Mouse (Mus musculus) liver, embryonic 12.5 days (tissue): ENCODE data around the gene Lclat1. TPM values are rescaled to one million over a fixed set of nuclear protein-coding genes. Genes with fewer than 3 reads are reported as not detected.
"Not testable (repeated sequence)": the region's sequence is repeated elsewhere in the genome, so short reads cannot be mapped to it uniquely, and the experiment has no call there.

ENCODE experiments used
- ATAC-seq: fragments of 200-750 bp; cut with Nextera tagmentation; 2 replicates; pipeline ENCODE4 v1.8.0; 2017; ENCODE audit warnings: moderate number of reproducible peaks, mild to moderate bottlenecking, moderate library complexity
- H3K27ac ChIP-seq: fragments of 300-500 bp; sonication (generic); 2 replicates; pipeline ENCODE4 v1.5.1; 2016; ENCODE audit warnings: mild to moderate bottlenecking
- H3K27me3 ChIP-seq: fragments of 300-500 bp; sonication (generic); replicated peaks from 2 replicates; pipeline ENCODE4 v1.6.1; 2016; ENCODE audit warnings: mild to moderate bottlenecking, moderate library complexity
- H3K36me3 ChIP-seq: fragments of 300-500 bp; sonication (generic); 2 replicates; pipeline ENCODE4 v1.6.1; 2016; ENCODE audit warnings: mild to moderate bottlenecking, moderate library complexity
- H3K4me1 ChIP-seq: fragments of 300-500 bp; sonication (generic); 2 replicates; pipeline ENCODE4 v1.6.1; 2016
- H3K4me2 ChIP-seq: fragments of 300-500 bp; sonication (generic); 2 replicates; pipeline ENCODE4 v1.6.1; 2016; ENCODE audit warnings: mild to moderate bottlenecking, moderate library complexity
- H3K4me3 ChIP-seq: fragments of 300-500 bp; sonication (generic); 2 replicates; pipeline ENCODE4 v1.5.1; 2016; ENCODE audit warnings: mild to moderate bottlenecking, moderate library complexity
- H3K9ac ChIP-seq: fragments of 300-500 bp; sonication (generic); 2 replicates; pipeline ENCODE4 v1.6.1; 2016; ENCODE audit warnings: mild to moderate bottlenecking, moderate library complexity
- H3K9me3 ChIP-seq: fragments of 300-500 bp; sonication (generic); replicated peaks from 2 replicates; pipeline ENCODE4 v1.6.1; 2016; ENCODE audit warnings: mild to moderate bottlenecking, moderate library complexity
- WGBS: fragments of 180-500 bp; shearing (Covaris S2); methylation state at CpG from one replicate; pipeline ENCODE4 v1.1.7; 2016; ENCODE audit not compliant: insufficient replicate concordance; 5-methylcytosine and 5-hydroxymethylcytosine counted together
- polyA plus RNA-seq: library from polyadenylated mRNA; unstranded; fragments of >200 nt; fragmentation: Nextera tagmentation; extraction: Ambion mirVana; gene quantifications from 2 replicates; pipeline ENCODE4 v1.2.1, GENCODE M21; 2016

Gene Lclat1
- polyA plus RNA-seq, 1 experiment from 2014 or later = 4.5 TPM

GRCm38 (mm10) chr17:73277770-73278169 is 170.0 kb downstream of the Lclat1 start:
- Histone ChIP-seq H3K9ac (no peak overlapping the region), H3K9me3 (no peaks in the 10 kb centered on the region), H3K27me3 (no peaks in the 10 kb centered on the region), H3K4me1 (no peaks in the 10 kb centered on the region), H3K27ac (no peak overlapping the region), H3K4me3 (no peak overlapping the region), H3K4me2 (no peak overlapping the region), H3K36me3 (no peaks in the 10 kb centered on the region)
- no peak for ATAC-seq
- 77% methylated on average over 4 of the region's 4 CpGs for WGBS

GRCm38 (mm10) chr17:73282702-73283101 is 174.9 kb downstream of the Lclat1 start:
- not testable (repeated sequence) for H3K4me3 ChIP-seq, H3K36me3 ChIP-seq, H3K4me1 ChIP-seq, H3K9me3 ChIP-seq, H3K9ac ChIP-seq, ATAC-seq, H3K27ac ChIP-seq, H3K4me2 ChIP-seq, H3K27me3 ChIP-seq
- WGBS = 28% methylated on average over 6 of the region's 6 CpGs

- H3K4me2 ChIP-seq = no peak overlapping the region
- H3K9me3 ChIP-seq = no peaks in the 10 kb centered on the region
- H3K4me1 ChIP-seq = no peaks in the 10 kb centered on the region
- H3K27ac ChIP-seq = no peak overlapping the region
- H3K36me3 ChIP-seq = no peaks in the 10 kb centered on the region
- no peak overlapping the region for H3K9ac ChIP-seq
- H3K4me3 ChIP-seq = no peak overlapping the region
- WGBS = 37% methylated on average over 2 of the region's 2 CpGs
- H3K27me3 ChIP-seq = no peaks in the 10 kb centered on the region
- no peak for ATAC-seq
Measured at GRCm38 (mm10) chr17:73284301-73284700, 176.5 kb downstream of the Lclat1 start.

Other genes with a start within 250 kb of the Lclat1 start
- 1.4 TPM in 2 replicates for gene Lbh, start 189.7 kb upstream of the Lclat1 start, polyA plus RNA-seq